21 mouse cellular contexts compared by ENCODE assay signal in genomic region chr13:84905994-84906393, GRCm38 (mm10).
DNase-seq lines count a peak whose midpoint lies in the region; ATAC-seq and TF ChIP-seq lines count a peak whose summit lies in the region.
"Had no signal": no experiment of that assay in that cellular context is flagged by ENCODE, and none has a peak within 500 bp of the region (broad histone marks: within the 10 kb centered on the region; RNA-seq: fewer than 3 reads in every experiment).

No protein-coding gene starts in this region.

- H3K4me2 ChIP-seq in forebrain, embryonic 14.5 days (ENCODE audit: low read length), result peak overlapping the region; percentile 36
- peak overlapping the region; percentile 39 for H3K4me2 ChIP-seq in hindbrain, postnatal 0 days (ENCODE audit: low read depth, low read length)
- peak overlapping the region; percentile 36 for H3K4me2 ChIP-seq in neural tube, embryonic 14.5 days (ENCODE audit: low read depth, low read length)
- H3K4me2 ChIP-seq in heart, embryonic 12.5 days, result no peak overlapping the region
- H3K4me2 ChIP-seq: embryonic facial prominence, embryonic 13.5 days had no signal

- no peaks in the 10 kb centered on the region for H3K27me3 ChIP-seq in forebrain, embryonic 14.5 days (replicated peaks; ENCODE audit: control insufficient read depth, insufficient read depth, low read length)
- H3K27me3 ChIP-seq in hindbrain, postnatal 0 days (ENCODE audit: insufficient read depth, low read length), result no peaks in the 10 kb centered on the region
- no peaks in the 10 kb centered on the region for H3K27me3 ChIP-seq in neural tube, embryonic 14.5 days (ENCODE audit: control insufficient read depth, insufficient read depth, low read length)
- H3K27me3 ChIP-seq in heart, embryonic 12.5 days (replicated peaks), result no peaks in the 10 kb centered on the region
- H3K27me3 ChIP-seq: CH12.LX; embryonic facial prominence, embryonic 13.5 days had no signal

- DNase-seq in frontal cortex, postnatal 25 days (ENCODE audit: low spot score in 2 of 2), result no peak
- peak; percentile 81 for DNase-seq in forebrain, embryonic 14.5 days (ENCODE audit: low spot score)
- DNase-seq in hindbrain, postnatal 0 days (ENCODE audit: low spot score), result peak; percentile 23
- no peak for DNase-seq in gastrocnemius, adult 2 months
- DNase-seq in heart, postnatal 10 days, result no peak
- DNase-seq: cerebellum, adult 11-12 months; gastrocnemius, postnatal 14 days; heart, postnatal 36 days; kidney, postnatal 14 days; layer of hippocampus, adult 9-11 months; liver; lung, adult 18-20 months; lung, postnatal 4 days had no signal

- peak; percentile 51 for ATAC-seq in frontal cortex, adult (ENCODE audit: low TSS enrichment)
- ATAC-seq in forebrain, embryonic 14.5 days, result peak; percentile 91
- peak; percentile 82 for ATAC-seq in hindbrain, postnatal 0 days
- ATAC-seq in neural tube, embryonic 14.5 days (ENCODE audit: low read depth), result peak; percentile 84
- no peak for ATAC-seq in heart, embryonic 12.5 days (ENCODE audit: insufficient number of reproducible peaks, low FRiP score)
- ATAC-seq: activated CD4-positive, CD25-positive, alpha-beta regulatory T cell, adult 4 months; intestine, postnatal 0 days had no signal

- H3K9me3 ChIP-seq in forebrain, embryonic 14.5 days (replicated peaks; ENCODE audit: control insufficient read depth, low read length), result no peaks in the 10 kb centered on the region
- H3K9me3 ChIP-seq in hindbrain, postnatal 0 days (ENCODE audit: low read length), result no peaks in the 10 kb centered on the region
- no peaks in the 10 kb centered on the region for H3K9me3 ChIP-seq in neural tube, embryonic 14.5 days (ENCODE audit: control insufficient read depth, low read length)
- no peaks in the 10 kb centered on the region for H3K9me3 ChIP-seq in heart, embryonic 12.5 days (replicated peaks)
- H3K9me3 ChIP-seq: embryonic facial prominence, embryonic 13.5 days; heart, embryonic 10.5 days had no signal

- intact Hi-C loops in gastrocnemius, adult 2 months (cut with DNase I), result no loop called here
- intact Hi-C loops in heart, postnatal 10 days (cut with DNase I), result no loop called here

- WGBS in forebrain, embryonic 14.5 days, result 21% methylated on average over 3 of the region's 3 CpGs
- 34% methylated on average over 3 of the region's 3 CpGs for WGBS in hindbrain, postnatal 0 days
- 27% methylated on average over 3 of the region's 3 CpGs for WGBS in neural tube, embryonic 14.5 days
- WGBS in heart, embryonic 12.5 days, result 50% methylated on average over 3 of the region's 3 CpGs

- H3K27ac ChIP-seq in forebrain, embryonic 14.5 days (ENCODE audit: low read depth, low read length), result peak overlapping the region; percentile 63; the same call in 1 of the 2 replicates
- H3K27ac ChIP-seq in hindbrain, postnatal 0 days, result no peak overlapping the region
- H3K27ac ChIP-seq in neural tube, embryonic 14.5 days (ENCODE audit: low read depth, low read length), result no peak overlapping the region; the same call in 1 of the 2 replicates
- no peak overlapping the region for H3K27ac ChIP-seq in gastrocnemius, adult 2 months
- H3K27ac ChIP-seq in heart, embryonic 12.5 days (ENCODE audit: poor library complexity, severe bottlenecking), result no peak overlapping the region
- H3K27ac ChIP-seq: embryonic facial prominence, embryonic 13.5 days; heart, embryonic 10.5 days had no signal

- peak overlapping the region; percentile 19; the same call in 1 of the 2 replicates for H3K4me3 ChIP-seq in forebrain, embryonic 14.5 days (ENCODE audit: low read depth, low read length)
- peak overlapping the region; percentile 26 for H3K4me3 ChIP-seq in hindbrain, postnatal 0 days (ENCODE audit: low read length)
- H3K4me3 ChIP-seq in neural tube, embryonic 14.5 days (ENCODE audit: low read depth, low read length), result peak overlapping the region; percentile 18; the same call in 1 of the 2 replicates
- H3K4me3 ChIP-seq in gastrocnemius, adult 2 months, result no peak overlapping the region
- H3K4me3 ChIP-seq in heart, embryonic 12.5 days, result no peak overlapping the region
- H3K4me3 ChIP-seq: embryonic facial prominence, embryonic 13.5 days; heart, embryonic 10.5 days had no signal

- H3K36me3 ChIP-seq in forebrain, embryonic 14.5 days (ENCODE audit: control insufficient read depth, insufficient read depth, low read length), result no peaks in the 10 kb centered on the region
- H3K36me3 ChIP-seq in hindbrain, postnatal 0 days (ENCODE audit: insufficient read depth, low read length), result no peaks in the 10 kb centered on the region
- H3K36me3 ChIP-seq in neural tube, embryonic 14.5 days (ENCODE audit: control insufficient read depth, insufficient read depth, low read length), result no peaks in the 10 kb centered on the region
- H3K36me3 ChIP-seq in heart, embryonic 12.5 days, result no peaks in the 10 kb centered on the region
- H3K36me3 ChIP-seq: embryonic facial prominence, embryonic 13.5 days; heart, embryonic 10.5 days had no signal

- no peak for TF ChIP-seq CTCF in hindbrain, postnatal 0 days (IDR thresholded peaks at IDR 0.05; ENCODE audit: low read depth)
- TF ChIP-seq CTCF in gastrocnemius, adult 2 months (IDR thresholded peaks at IDR 0.05), result no peak

- H3K4me1 ChIP-seq in forebrain, embryonic 14.5 days (ENCODE audit: control insufficient read depth, insufficient read depth, low read length), result no peaks in the 10 kb centered on the region
- no peaks in the 10 kb centered on the region for H3K4me1 ChIP-seq in hindbrain, postnatal 0 days (ENCODE audit: insufficient read depth, low read length)
- H3K4me1 ChIP-seq in neural tube, embryonic 14.5 days (ENCODE audit: control insufficient read depth, insufficient read depth, low read length), result peaks cover 3% of the 10 kb centered on the region; the same call in 1 of the 2 replicates
- no peaks in the 10 kb centered on the region for H3K4me1 ChIP-seq in heart, embryonic 12.5 days (replicated peaks)
- H3K4me1 ChIP-seq: embryonic facial prominence, embryonic 13.5 days; heart, embryonic 10.5 days had no signal

- H3K9ac ChIP-seq in forebrain, embryonic 14.5 days (ENCODE audit: low read length), result no peak overlapping the region
- no peak overlapping the region for H3K9ac ChIP-seq in hindbrain, postnatal 0 days (replicated peaks; ENCODE audit: low read length)
- no peak overlapping the region for H3K9ac ChIP-seq in neural tube, embryonic 14.5 days (replicated peaks; ENCODE audit: low read depth, low read length)
- H3K9ac ChIP-seq in heart, embryonic 12.5 days, result no peak overlapping the region
- H3K9ac ChIP-seq: embryonic facial prominence, embryonic 13.5 days had no signal

Comparison
In these comparisons a context has a peak if more than half of its experiments do, and no peak if none do; other contexts are left out.
1. DNase-seq: peak in forebrain, embryonic 14.5 days (single experiment) and hindbrain, postnatal 0 days (single experiment); none in frontal cortex, postnatal 25 days (0 of 2), gastrocnemius, adult 2 months (single experiment) and heart, postnatal 10 days (0 of 2).
2. H3K4me3 ChIP-seq: peak in forebrain, embryonic 14.5 days (single experiment), hindbrain, postnatal 0 days (single experiment) and neural tube, embryonic 14.5 days (single experiment); none in gastrocnemius, adult 2 months (single experiment) and heart, embryonic 12.5 days (single experiment).